Mouse (Mus musculus) liver, embryonic 14 days (tissue): Measurements from ENCODE around the gene Plrg1. TPM values are rescaled to one million over a fixed set of nuclear protein-coding genes. Genes with fewer than 3 reads are reported as not detected.

ENCODE experiments used
- polyA plus RNA-seq: library from polyadenylated mRNA; depleted of rRNA; stranded (reverse); fragments of >200 nt; gene quantifications from 2 replicates; pipeline ENCODE4 v1.2.3, GENCODE M21; 2012; rRNA removed

The Plrg1 gene
- polyA plus RNA-seq, result 35.3 and 39.2 TPM in 2 replicates

DNA sequence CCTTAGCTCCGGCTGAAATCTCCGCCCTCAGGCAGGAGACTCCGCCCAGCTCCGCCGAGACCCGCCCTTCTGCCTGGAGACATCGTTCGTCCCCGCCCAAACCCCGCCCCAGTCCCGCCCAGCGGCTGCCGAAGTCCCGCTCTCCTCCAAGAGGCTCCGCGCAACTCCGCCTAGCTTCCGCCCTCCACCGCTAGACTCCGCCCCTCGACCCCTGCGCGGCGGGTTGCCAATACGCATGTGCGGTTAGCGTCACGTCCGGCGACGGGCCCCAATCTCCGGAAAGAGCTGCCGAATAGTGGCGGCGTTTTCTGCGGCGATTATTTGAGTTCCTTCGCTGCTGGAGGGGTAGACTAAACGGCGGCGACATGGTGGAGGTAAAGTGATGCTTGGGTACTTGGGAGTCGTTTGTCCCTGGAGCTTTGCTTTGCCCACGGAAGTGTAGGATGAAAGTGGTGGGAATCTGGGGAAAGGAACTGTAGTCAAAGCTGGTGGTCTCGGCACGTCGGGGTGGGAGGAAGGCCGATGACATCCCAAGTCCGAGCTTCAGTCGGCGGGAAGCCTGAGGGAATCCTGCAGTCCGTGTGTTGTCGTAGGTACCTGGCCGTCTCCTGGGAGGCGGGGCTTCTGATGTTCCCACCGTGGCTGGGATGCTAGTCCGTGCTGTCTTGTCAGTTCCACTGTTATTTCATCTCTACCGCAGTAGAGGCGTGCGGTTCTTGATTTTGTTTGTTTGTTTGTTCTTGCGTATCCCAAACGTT lies at the start of gene Plrg1:
Plrg1 (plus strand) TSS at position 242 of the 758 bp plus-strand sequence.

GRCm38 (mm10) chr3:83007557-83007956 lies 47.8 kb upstream of the Plrg1 start, which contains the start of gene Fgg:
Fgg (plus strand) TSS chr3:83007724.

GRCm38 (mm10) chr3:83025475-83026301 lies 29.6 kb upstream of the Plrg1 start, which contains the start of gene Fga:
Fga (plus strand) TSS chr3:83026076.

DNA sequence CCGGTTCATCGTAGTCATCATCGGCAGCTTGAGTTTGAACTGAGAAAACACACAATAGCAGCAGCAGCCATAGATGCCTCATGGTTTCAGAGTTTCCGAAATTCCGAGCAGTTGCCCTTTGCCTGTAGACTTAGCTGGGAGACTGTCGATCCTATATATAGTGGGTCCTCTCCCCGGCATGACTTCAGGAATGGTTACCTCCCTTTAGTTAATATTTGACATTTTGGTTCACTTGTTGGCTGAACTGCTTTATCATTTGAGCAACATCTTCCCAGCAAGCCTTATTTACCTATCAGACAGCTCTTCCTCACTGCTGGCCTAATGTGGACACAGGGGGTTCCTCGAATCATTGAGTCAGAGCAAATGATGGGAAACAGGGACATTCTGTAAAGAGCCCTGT lies 5.6 kb upstream of the Plrg1 start, which contains the start of gene Fgb:
Fgb (minus strand) TSS at position 184 of the 400 bp plus-strand sequence.

Other genes starting within 250 kb of the Plrg1 start
- gene Rbm46, start 179.0 kb upstream of the Plrg1 start, polyA plus RNA-seq, result 0.34 and 0.48 TPM in 2 replicates
- 0.66 and 0.74 TPM in 2 replicates for gene Lrat, start 151.5 kb upstream of the Plrg1 start, polyA plus RNA-seq
- gene Fgg, start 47.8 kb upstream of the Plrg1 start, polyA plus RNA-seq, result 248 and 260 TPM in 2 replicates
- gene Fga, start 29.4 kb upstream of the Plrg1 start, polyA plus RNA-seq, result 194 and 213 TPM in 2 replicates
- gene Fgb, start 5.7 kb upstream of the Plrg1 start, polyA plus RNA-seq, result 183 and 198 TPM in 2 replicates
- gene Dchs2, start 72.4 kb downstream of the Plrg1 start, polyA plus RNA-seq, result under 0.01 and 0.02 TPM in 2 replicates